Mouse (Mus musculus) adrenal gland, adult (tissue): Measurements from ENCODE around the gene Ralgapa2.

Experiments
- DNase-seq, 2 experiments: peaks; one replicate each; pipeline ENCODE4 v3.0.0; 2022 to 2023; ENCODE audit warnings: low spot score in 1 of 2; ENCODE audit not compliant: inconsistent age in 2 of 2

Gene Ralgapa2

GRCm38 (mm10) chr2:146225818-146226217 lies 286.3 kb downstream of the Ralgapa2 start:
- DNase-seq = no peak

DNA sequence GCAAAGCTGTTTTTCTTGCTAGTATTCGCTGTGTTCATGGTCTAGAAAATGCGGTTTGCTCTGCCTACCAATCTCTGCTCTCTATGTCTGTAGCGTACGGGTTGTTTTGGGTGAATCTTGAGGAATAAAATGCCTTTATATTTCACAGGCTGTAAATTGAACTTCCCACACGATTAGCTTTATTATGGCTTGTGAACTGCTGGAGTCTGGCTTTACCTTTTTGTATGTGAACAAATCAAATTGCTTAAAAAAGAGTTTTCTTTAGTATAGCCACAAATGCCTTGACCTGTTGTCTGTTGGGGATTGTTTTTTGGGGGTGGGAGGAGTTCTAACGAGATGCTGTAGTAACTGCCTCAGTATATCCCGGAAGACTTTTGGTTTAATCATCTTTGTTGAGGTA lies 288.0 kb downstream of the Ralgapa2 start:
- no peak for DNase-seq

DNA sequence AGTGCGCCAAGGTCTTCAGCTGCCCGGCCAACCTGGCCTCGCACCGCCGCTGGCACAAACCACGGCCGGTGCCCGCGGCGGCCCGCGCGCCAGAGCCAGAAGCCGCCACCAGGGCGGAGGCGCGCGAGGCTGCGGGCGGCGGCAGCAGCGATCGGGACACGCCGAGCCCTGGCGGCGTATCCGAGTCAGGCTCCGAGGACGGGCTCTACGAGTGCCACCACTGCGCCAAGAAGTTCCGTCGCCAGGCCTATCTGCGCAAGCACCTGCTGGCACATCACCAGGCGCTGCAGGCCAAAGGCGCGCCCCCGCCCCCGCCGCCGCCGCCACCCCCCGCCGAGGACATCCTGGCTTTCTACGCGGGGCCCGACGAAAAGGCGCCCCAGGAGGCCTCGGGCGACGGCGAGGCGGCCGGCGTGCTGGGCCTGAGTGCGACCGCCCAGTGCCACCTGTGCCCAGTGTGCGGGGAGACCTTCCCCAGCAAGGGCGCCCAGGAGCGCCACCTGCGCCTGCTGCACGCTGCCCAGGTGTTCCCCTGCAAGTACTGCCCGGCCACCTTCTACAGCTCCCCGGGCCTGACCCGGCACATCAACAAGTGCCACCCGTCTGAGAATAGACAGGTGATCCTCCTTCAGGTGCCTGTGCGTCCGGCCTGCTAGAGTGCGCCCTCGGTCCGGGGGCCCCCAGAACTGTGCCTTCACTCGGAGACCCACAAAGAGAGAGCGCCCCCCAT lies 288.8 kb downstream of the Ralgapa2 start:
- peak; percentile 25 to 72 for DNase-seq

- peak in 1 of 2 experiments; percentile 59 for DNase-seq
These were observed 289.6 kb downstream of the Ralgapa2 start for GRCm38 (mm10) chr2:146222279-146223175.

DNA sequence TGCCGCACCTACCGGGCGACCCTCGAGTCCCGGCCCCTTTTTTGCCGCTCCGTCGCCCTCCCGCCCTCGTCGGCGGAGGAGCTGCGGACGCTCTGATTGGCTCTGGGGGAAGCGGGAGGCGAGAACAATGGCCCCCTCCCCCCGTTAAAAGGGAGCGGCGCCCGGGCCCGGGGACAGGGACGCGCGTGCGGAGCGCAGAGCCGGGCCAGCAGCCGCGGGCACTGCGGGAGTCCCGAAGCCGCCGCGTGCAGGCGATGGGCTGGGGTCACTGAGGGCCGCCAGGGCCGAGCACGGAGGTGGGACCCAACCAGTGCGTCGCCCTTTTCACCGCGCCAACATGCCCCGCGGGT lies 290.2 kb downstream of the Ralgapa2 start:
- DNase-seq = peak; percentile 50 to 74

DNA sequence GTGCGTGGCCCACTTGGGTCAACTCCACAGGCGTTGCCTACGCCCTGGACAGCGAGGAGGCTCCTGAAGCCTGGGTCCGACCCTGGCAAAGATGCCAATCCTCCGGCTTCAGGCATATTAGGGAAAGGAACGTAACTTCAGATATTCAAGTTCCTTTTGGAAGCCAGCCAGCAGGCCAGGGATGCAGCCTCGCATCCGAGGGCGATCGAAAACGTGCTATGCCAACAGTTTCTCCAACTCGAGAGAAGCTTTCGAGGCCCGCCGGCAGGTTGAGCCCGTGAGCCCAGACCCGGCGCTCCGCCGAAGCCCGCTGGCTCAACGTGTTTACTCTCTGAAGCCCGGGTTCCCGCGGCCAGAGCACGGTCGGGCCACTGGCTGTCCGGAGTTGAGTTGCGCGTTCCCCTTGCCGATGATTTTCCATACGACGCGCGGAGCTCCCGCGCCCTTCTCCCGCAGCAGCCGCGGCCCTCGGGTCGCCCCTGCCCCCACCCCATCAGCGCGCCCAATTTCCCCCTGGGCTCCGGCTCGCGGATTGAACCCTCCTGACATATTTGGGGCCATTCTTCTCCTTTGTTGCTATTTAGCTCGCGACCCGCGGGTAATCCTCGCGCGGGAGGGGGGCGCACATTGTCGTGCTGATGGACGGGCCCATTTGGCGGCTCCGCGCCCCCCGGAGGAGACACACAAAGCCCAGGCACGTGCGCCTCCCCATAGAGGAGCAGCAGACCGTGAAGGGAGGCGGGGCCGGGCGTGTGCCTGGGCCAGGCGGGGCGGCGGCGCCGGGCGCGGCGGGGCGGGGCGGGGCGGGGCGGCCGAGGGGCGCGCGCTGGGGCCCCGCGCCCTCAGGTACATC lies 290.8 kb downstream of the Ralgapa2 start, which contains the start of gene Insm1:
TSS of gene Insm1 (plus strand) at position 846 of the 853 bp plus-strand sequence.
- peak; percentile 39 to 83 for DNase-seq

DNA sequence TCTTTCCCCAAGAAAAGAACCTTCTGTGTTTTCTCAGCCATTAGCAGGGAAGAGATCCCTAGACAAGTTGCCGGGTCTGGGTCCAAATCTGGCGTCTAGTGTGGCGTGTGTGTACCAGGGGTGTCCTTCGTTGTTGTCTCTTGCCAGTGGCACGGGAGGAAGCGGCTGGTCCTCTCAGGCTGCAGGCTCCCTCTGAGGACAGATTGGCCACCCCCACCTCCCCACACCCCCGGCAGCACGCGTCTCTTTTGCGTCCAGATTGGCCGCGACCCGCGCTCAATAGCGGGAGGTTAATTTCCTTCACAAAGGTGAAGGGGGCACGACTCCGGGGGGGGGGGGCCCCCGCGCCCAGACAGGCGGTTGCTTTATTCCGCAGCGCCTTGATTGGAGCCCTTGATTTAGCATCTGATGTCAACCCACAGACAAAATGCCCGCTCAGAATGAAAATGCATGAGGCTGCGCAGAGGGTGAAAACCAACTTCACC lies 291.5 kb downstream of the Ralgapa2 start:
- DNase-seq = no peak

- no peak for DNase-seq
These were observed 292.4 kb downstream of the Ralgapa2 start for GRCm38 (mm10) chr2:146219791-146220190.

- no peak for DNase-seq
These were observed 293.1 kb downstream of the Ralgapa2 start for GRCm38 (mm10) chr2:146218881-146219535.

- DNase-seq = peak in 1 of 2 experiments; percentile 58
These were observed 293.9 kb downstream of the Ralgapa2 start for GRCm38 (mm10) chr2:146218161-146218691.

GRCm38 (mm10) chr2:146217227-146217980 lies 294.7 kb downstream of the Ralgapa2 start:
- no peak for DNase-seq

DNA sequence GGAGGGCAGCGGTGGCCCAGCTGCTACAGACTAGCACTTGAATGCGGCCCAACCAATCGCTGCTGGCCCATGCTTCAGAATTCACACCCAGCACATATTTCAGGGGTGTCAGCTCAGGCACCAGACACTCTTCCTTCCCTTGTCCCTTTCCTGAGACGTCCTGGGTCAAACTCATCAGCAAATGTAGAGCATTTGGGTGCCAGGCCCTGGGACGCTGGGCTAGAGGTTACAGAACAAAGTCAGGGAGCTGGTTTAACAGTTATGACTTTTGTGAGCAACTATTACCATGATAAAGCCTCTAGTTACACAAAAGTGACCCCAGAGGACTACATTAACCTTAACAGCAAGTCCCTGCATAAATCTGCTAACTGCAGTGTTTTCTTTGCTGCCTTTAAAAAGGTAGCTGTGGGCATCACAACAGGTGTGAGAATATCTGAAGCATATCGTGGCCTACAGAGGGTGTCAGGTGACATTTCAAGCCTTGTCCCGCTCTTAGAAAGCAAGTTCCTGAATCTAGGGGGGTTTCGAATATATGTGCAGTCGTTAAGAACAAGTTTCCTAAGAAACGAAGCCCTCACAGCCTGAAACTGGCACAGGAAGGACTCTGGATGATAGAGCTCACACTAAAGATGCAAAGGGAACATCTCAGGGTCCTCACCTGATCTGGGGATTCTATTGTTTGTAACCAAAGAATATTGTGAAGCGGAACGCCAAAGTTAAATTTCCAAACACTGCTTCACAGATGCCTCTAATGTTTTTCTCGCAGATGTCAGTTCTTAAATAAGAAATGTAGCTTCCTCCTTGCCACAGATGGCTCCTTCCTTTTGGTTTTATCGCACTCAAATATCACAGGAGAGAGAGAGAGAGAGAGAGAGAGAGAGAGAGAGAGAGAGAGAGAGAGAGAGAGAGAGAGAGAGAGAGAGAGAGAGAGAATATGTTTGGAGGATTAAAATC lies 295.8 kb downstream of the Ralgapa2 start:
- no peak for DNase-seq

DNA sequence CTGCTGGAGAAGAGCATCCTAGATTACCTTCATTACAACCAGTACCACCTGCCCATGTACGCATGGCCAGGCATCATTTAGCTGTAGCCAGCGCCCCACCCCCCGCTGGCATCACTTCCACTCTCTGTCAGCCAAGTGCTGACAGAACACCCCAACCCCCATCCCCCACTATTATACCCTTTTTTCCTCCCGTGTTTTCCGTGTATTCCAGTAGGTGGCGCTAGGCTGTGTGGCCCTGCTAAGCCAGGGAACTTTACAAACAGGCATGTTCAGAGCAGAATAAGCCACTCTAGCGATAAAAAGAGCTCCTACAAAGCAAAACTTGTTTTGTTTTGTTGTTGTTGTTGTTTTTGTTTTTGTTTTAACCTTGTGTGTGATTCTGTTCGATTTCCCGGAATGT lies 297.4 kb downstream of the Ralgapa2 start:
- peak in 1 of 2 experiments; percentile 73 for DNase-seq

DNA sequence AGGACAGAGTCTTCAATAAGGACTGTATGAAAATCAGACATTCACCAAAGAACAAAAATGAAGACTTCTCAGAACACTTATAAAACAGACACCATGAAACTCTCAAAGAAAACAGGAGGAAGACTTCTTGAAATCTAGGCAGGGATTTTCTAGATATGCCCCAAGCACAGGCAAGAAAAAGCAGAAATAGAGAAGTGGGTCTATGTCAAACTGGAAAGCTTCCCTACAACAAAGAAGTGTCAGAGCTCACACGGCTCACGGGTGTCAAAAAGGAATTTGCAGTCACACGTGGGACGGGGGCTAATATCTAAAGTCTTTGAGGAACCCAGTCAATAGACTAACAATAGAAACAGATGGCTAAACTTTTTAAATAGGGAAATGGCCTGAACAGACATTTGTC lies 301.2 kb downstream of the Ralgapa2 start:
- DNase-seq = no peak

DNA sequence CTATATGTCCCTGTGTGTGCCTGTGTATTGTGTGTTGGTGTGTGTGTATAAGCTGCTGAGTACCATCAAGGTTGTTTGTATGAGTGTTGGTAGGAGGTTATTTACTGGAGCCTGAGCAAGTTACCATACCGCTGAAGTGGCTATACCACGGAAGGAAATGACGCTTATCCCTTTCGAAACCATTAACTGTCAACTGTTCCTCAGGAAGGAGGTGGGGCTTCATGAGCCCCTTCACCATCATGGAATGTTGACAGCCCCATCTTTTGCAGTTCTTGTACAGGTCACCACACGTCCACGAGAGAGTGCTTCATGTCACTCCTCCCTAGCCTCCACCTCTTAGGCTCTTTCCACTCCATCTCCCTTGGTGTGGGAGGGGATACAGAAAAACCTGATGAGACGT lies 314.2 kb downstream of the Ralgapa2 start:
- DNase-seq = no peak

- DNase-seq = no peak
These were observed 316.0 kb downstream of the Ralgapa2 start for GRCm38 (mm10) chr2:146196126-146196525.
